Mouse (Mus musculus) embryonic facial prominence, embryonic 13.5 days (tissue): Measurements from ENCODE around the gene Resf1. TPM values are rescaled to one million over a fixed set of nuclear protein-coding genes. Genes with fewer than 3 reads are reported as not detected.
"Not testable (repeated sequence)": the region's sequence is repeated elsewhere in the genome, so short reads cannot be mapped to it uniquely, and the experiment has no call there.

Experiments
- ATAC-seq: fragments of 200-750 bp; cut with Nextera tagmentation; 2 replicates; pipeline ENCODE4 v1.8.0; 2017; ENCODE audit warnings: low read depth; ENCODE audit not compliant: insufficient number of reproducible peaks, insufficient read depth, low FRiP score, low TSS enrichment
- H3K27ac ChIP-seq: fragments of 300-500 bp; sonication (generic); 2 replicates; pipeline ENCODE4 v1.5.1; 2015; ENCODE audit warnings: moderate library complexity, mild to moderate bottlenecking, inconsistent platforms
- H3K27me3 ChIP-seq: fragments of 300-500 bp; sonication (generic); 2 replicates; pipeline ENCODE4 v1.6.1; 2015; ENCODE audit warnings: mild to moderate bottlenecking, inconsistent platforms
- H3K36me3 ChIP-seq: fragments of 300-500 bp; sonication (generic); 2 replicates; pipeline ENCODE4 v1.6.1; 2015; ENCODE audit warnings: mild to moderate bottlenecking, inconsistent platforms
- H3K4me1 ChIP-seq: fragments of 300-500 bp; sonication (generic); 2 replicates; pipeline ENCODE4 v1.6.1; 2015; ENCODE audit warnings: inconsistent platforms
- H3K4me2 ChIP-seq: fragments of 300-500 bp; sonication (generic); 2 replicates; pipeline ENCODE4 v1.6.1; 2015; ENCODE audit warnings: moderate library complexity, mild to moderate bottlenecking, inconsistent platforms
- H3K4me3 ChIP-seq: fragments of 300-500 bp; sonication (generic); 2 replicates; pipeline ENCODE4 v1.5.1; 2015; ENCODE audit warnings: mild to moderate bottlenecking, inconsistent platforms
- H3K9ac ChIP-seq: fragments of 300-500 bp; sonication (generic); 2 replicates; pipeline ENCODE4 v1.6.1; 2015; ENCODE audit warnings: mild to moderate bottlenecking, inconsistent platforms
- H3K9me3 ChIP-seq: fragments of 300-500 bp; sonication (generic); 2 replicates; pipeline ENCODE4 v1.6.1; 2016; ENCODE audit warnings: inconsistent platforms
- WGBS: fragments of 180-500 bp; shearing (Covaris S2); methylation state at CpG from one replicate; pipeline ENCODE4 v1.1.7; 2015; ENCODE audit warnings: mixed read lengths; 5-methylcytosine and 5-hydroxymethylcytosine counted together
- polyA plus RNA-seq: library from polyadenylated mRNA; unstranded; fragments of >200 nt; fragmentation: Nextera tagmentation; extraction: Ambion mirVana; gene quantifications from 2 replicates; pipeline ENCODE4 v1.2.1, GENCODE M21; 2015

The Resf1 gene
- polyA plus RNA-seq, 1 experiment from 2014 or later: 59.2 TPM

DNA sequence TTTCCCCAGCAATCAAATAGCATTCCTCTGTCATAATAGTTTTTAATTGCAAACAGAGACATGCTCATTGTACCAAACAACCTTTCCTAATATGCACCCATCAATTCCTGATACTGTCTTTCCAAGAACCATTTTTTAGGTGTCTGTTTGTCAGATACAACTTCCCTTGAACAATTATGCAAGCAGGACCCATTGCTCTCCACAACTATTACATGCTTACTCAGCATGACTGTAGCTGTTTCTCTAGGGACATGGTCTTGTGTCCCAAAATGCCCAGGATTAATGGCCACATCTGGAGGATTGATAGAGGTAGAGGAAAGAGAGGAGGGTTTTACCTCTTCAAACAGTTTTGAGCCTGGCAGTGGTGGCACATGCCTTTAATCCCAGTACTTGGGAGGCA is 35.2 kb downstream of the Resf1 start:
- H3K9ac ChIP-seq: no peak overlapping the region

GRCm38 (mm10) chr6:149348211-149348610 is 39.0 kb downstream of the Resf1 start:
- WGBS: 73% methylated on average over 6 of the region's 6 CpGs
- not testable (repeated sequence) for H3K4me3 ChIP-seq, H3K27me3 ChIP-seq

More for the DNA sequence above, 35.2 kb downstream of the Resf1 start:
- no peak overlapping the region for H3K27ac ChIP-seq
- H3K36me3 ChIP-seq: no peaks in the 10 kb centered on the region
- no peaks in the 10 kb centered on the region for H3K9me3 ChIP-seq
- no peak for ATAC-seq
- no peaks in the 10 kb centered on the region for H3K4me1 ChIP-seq
- no peak overlapping the region for H3K4me3 ChIP-seq
- no peak overlapping the region for H3K4me2 ChIP-seq
- H3K27me3 ChIP-seq: no peaks in the 10 kb centered on the region

GRCm38 (mm10) chr6:149354826-149355495 is 45.7 kb downstream of the Resf1 start:
- H3K27ac ChIP-seq: no peak overlapping the region
- WGBS: 33% methylated on average over 4 of the region's 4 CpGs
- H3K36me3 ChIP-seq: no peaks in the 10 kb centered on the region
- no peak overlapping the region for H3K9ac ChIP-seq
- no peaks in the 10 kb centered on the region for H3K4me1 ChIP-seq
- H3K4me3 ChIP-seq: no peak overlapping the region
- peaks cover 3% of the 10 kb centered on the region; the same call in 1 of the 2 replicates for H3K9me3 ChIP-seq
- ATAC-seq: no peak
- H3K27me3 ChIP-seq: no peaks in the 10 kb centered on the region
- H3K4me2 ChIP-seq: no peak overlapping the region

More at GRCm38 (mm10) chr6:149348211-149348610, 39.0 kb downstream of the Resf1 start:
- not testable (repeated sequence) for H3K9me3 ChIP-seq, H3K9ac ChIP-seq, H3K4me1 ChIP-seq, H3K36me3 ChIP-seq, H3K27ac ChIP-seq, H3K4me2 ChIP-seq, ATAC-seq

DNA sequence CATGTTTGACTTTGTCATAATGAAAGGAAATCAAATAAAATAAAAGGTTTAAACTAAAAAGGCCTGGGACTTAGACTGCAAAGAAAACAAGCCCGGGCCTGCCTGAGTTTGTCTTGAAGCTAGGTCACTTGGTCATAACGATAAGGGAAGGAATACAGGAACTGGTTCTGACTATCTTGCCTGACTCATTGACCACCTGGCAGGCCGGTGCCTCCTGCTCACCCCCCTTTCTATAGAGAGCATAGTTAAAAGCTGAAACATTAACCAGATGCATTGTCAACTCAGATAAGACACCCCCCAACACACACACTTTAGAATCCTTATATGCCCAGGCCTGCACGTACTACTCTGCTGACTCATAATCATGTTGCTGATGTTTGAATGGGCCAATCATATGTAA is 46.6 kb downstream of the Resf1 start:
- H3K27me3 ChIP-seq, H3K9ac ChIP-seq, H3K4me2 ChIP-seq, ATAC-seq, H3K9me3 ChIP-seq, H3K4me1 ChIP-seq, H3K27ac ChIP-seq, H3K36me3 ChIP-seq, H3K4me3 ChIP-seq: not testable (repeated sequence)
- 85% methylated on average over 4 of the region's 4 CpGs for WGBS

DNA sequence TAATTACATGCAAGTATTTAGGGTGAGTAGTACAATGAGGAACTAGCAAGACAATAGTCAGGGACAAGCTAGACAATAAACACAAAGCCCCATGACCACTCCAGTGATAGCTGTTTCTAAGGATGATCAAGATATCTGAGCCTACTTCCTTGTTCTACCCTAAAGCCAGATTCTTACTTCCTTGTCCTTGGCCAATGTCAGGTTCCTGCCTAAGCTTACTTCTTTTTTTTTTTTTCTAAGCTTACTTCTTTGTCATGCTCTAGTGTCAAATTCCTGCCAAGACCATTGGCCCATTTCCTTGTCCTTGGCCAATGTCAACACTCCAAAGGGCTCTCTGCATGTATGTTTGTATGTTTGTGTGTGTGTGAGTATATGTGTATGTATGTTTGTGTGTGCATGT is 47.9 kb downstream of the Resf1 start:
- Histone ChIP-seq H3K9me3 (peaks cover 2% of the 10 kb centered on the region; the same call in 1 of the 2 replicates), H3K4me3 (no peak overlapping the region), H3K4me1 (no peaks in the 10 kb centered on the region), H3K27me3 (no peaks in the 10 kb centered on the region), H3K9ac (no peak overlapping the region), H3K4me2 (no peak overlapping the region), H3K27ac (no peak overlapping the region), H3K36me3 (no peaks in the 10 kb centered on the region)
- no peak for ATAC-seq

GRCm38 (mm10) chr6:149362533-149362932 is 53.3 kb downstream of the Resf1 start:
- not testable (repeated sequence) for H3K4me2 ChIP-seq, H3K4me1 ChIP-seq, ATAC-seq, H3K36me3 ChIP-seq, H3K4me3 ChIP-seq, H3K9ac ChIP-seq, H3K27me3 ChIP-seq, H3K27ac ChIP-seq, H3K9me3 ChIP-seq
- WGBS: 96% methylated on average over 20 of the region's 20 CpGs

DNA sequence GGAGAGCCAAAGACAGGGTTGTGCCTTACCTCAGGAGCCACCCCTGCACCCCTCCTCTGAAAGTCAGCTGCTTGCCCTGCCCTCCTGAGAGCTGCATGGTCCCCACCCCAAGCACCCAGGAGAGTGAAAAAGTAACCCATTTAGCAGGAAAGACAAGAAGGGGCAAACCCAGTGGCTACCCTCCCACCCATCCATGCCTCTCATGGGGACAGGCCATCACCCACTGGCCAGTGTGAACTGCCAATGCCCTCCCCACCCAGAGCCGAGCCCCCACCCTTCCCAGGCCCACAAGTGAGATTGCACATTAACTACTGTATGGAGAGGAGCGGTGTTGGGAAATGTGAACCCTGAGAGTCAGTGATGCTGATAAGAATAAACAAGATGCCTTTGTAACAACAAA is 56.8 kb downstream of the Resf1 start:
- not testable (repeated sequence) for ATAC-seq, H3K4me3 ChIP-seq, H3K36me3 ChIP-seq, H3K9ac ChIP-seq, H3K9me3 ChIP-seq, H3K27me3 ChIP-seq, H3K4me2 ChIP-seq, H3K4me1 ChIP-seq, H3K27ac ChIP-seq
- WGBS: 70% methylated on average over 2 of the region's 2 CpGs

DNA sequence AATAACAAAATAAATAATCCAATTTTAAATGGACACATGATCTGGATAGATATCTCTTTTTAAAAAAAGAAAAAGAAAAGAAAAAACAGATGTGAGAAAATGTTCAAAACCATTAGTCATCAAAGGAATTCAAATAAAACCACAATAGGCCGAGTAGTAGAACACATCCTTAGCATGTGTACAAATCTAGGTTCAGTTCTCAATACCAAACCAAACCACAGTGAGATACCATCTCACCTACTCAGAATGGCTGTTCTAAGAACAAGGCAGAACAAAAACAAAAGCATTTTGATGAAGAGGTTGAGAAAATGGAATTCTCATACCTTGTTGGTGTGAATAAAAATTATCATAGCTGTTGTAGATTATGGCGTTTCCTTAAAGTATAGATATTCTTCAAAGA is 57.2 kb downstream of the Resf1 start:
- Histone ChIP-seq H3K4me1 (no peaks in the 10 kb centered on the region), H3K36me3 (no peaks in the 10 kb centered on the region), H3K4me3 (no peak overlapping the region), H3K9me3 (0 out of 2 replicates have a peak, but pooled peaks cover 1% of the 10 kb centered on the region), H3K9ac (no peak overlapping the region), H3K27me3 (no peaks in the 10 kb centered on the region), H3K4me2 (no peak overlapping the region), H3K27ac (no peak overlapping the region)
- 75% methylated on average over 2 of the region's 2 CpGs for WGBS
- ATAC-seq: no peak

- no peak overlapping the region for H3K9ac ChIP-seq
- ATAC-seq: no peak
- no peak overlapping the region for H3K27ac ChIP-seq
- no peaks in the 10 kb centered on the region for H3K27me3 ChIP-seq
- H3K36me3 ChIP-seq: no peaks in the 10 kb centered on the region
- H3K4me3 ChIP-seq: no peak overlapping the region
- WGBS: 48% methylated on average over 2 of the region's 2 CpGs
- no peaks in the 10 kb centered on the region for H3K4me1 ChIP-seq
- no peak overlapping the region for H3K4me2 ChIP-seq
- no peaks in the 10 kb centered on the region for H3K9me3 ChIP-seq
Observed at GRCm38 (mm10) chr6:149374986-149375457, 65.8 kb downstream of the Resf1 start.

- Histone ChIP-seq H3K9me3 (no peaks in the 10 kb centered on the region), H3K4me1 (no peaks in the 10 kb centered on the region), H3K27me3 (no peaks in the 10 kb centered on the region), H3K36me3 (no peaks in the 10 kb centered on the region), H3K27ac (no peak overlapping the region), H3K9ac (no peak overlapping the region), H3K4me3 (no peak overlapping the region), H3K4me2 (no peak overlapping the region)
- no peak for ATAC-seq
- WGBS: 66% methylated on average over 2 of the region's 2 CpGs
Observed at GRCm38 (mm10) chr6:149383531-149383930, 74.3 kb downstream of the Resf1 start.
